Mouse (Mus musculus): ENCODE results near the gene Myl6. TPM values are rescaled to one million over a fixed set of nuclear protein-coding genes. Genes with fewer than 3 reads are reported as not detected.

Gene Myl6
- total RNA-seq, 2 experiments from 2014 or later = 179 to 253 TPM

Small RNAs within 50 kb of the gene (microRNA-seq; reads per million reads assigned to microRNA genes)
- 0.26 to 0.74 reads per million in 2 experiments for gene Mir6916 (ENCODE audit: borderline replicate concordance in 2 of 2)
- 0 reads per million in 2 experiments for gene Mir8105 (ENCODE audit: borderline replicate concordance in 2 of 2)

Other genes with a start within 250 kb of the Myl6 start
- gene Apon, start 240.0 kb downstream of the Myl6 start, total RNA-seq (2021) = not detected
- not detected for gene Apof, start 225.5 kb downstream of the Myl6 start, total RNA-seq (2021)
- 1 to 10 TPM; 4.6 to 4.7 TPM for gene Stat2, start 223.6 kb downstream of the Myl6 start, total RNA-seq (2021)
- not detected for gene Il23a, start 195.4 kb downstream of the Myl6 start, total RNA-seq (2021)
- 1 to 10 TPM; 5.1 to 5.4 TPM for gene Pan2, start 190.8 kb downstream of the Myl6 start, total RNA-seq (2021)
- 10 to 100 TPM; 45.5 to 47.9 TPM for gene Cnpy2, start 171.7 kb downstream of the Myl6 start, total RNA-seq (2021)
- 100 to 1,000 TPM; 589 to 611 TPM for gene Cs, start 156.4 kb downstream of the Myl6 start, total RNA-seq (2021)
- gene Coq10a, start 125.1 kb downstream of the Myl6 start, total RNA-seq (2021) = 100 to 1,000 TPM; 443 to 454 TPM
- 10 to 100 TPM; 61.5 to 70.1 TPM for gene Ankrd52, start 117.0 kb downstream of the Myl6 start, total RNA-seq (2021)
- not detected for gene Slc39a5, start 92.9 kb downstream of the Myl6 start, total RNA-seq (2021)
- 10 to 100 TPM; 44.7 to 47.9 TPM for gene Nabp2, start 82.7 kb downstream of the Myl6 start, total RNA-seq (2021)
- 10 to 100 TPM; 10.7 to 11.5 TPM for gene Rnf41, start 82.5 kb downstream of the Myl6 start, total RNA-seq (2021)
- gene Smarcc2, start 34.9 kb downstream of the Myl6 start, total RNA-seq (2021) = 10 to 100 TPM; 40.7 to 43.9 TPM
- 10 to 100 TPM; 20.3 to 38.5 TPM for gene Myl6b, start 4.5 kb upstream of the Myl6 start, total RNA-seq (2021)
- 10 to 100 TPM; 12.5 to 17.6 TPM for gene Esyt1, start 31.7 kb upstream of the Myl6 start, total RNA-seq (2021)
- 1 to 10 TPM; 4.9 to 5.1 TPM for gene Zc3h10, start 53.6 kb upstream of the Myl6 start, total RNA-seq (2021)
- gene Rpl41, start 55.2 kb upstream of the Myl6 start, total RNA-seq (2021) = 1,000 to 10,000 TPM in 1 of 2 experiments, 100 to 1,000 TPM in 1; 972 to 1,021 TPM
- gene Pa2g4, start 71.8 kb upstream of the Myl6 start, total RNA-seq (2021) = 10 to 100 TPM; 36.3 to 36.7 TPM
- gene Erbb3, start 95.5 kb upstream of the Myl6 start, total RNA-seq (2021) = 1 to 10 TPM; 3.3 to 4.3 TPM
- 100 to 1,000 TPM; 286 to 348 TPM for gene Rps26, start 132.6 kb upstream of the Myl6 start, total RNA-seq (2021)
- gene Ikzf4, start 151.8 kb upstream of the Myl6 start, total RNA-seq (2021) = 1 to 10 TPM in 1 of 2 experiments, under 1 TPM in 1; 0.35 to 1.6 TPM
- 10 to 100 TPM; 17.7 to 20.7 TPM for gene Suox, start 179.9 kb upstream of the Myl6 start, total RNA-seq (2021)
- gene Rab5b, start 202.1 kb upstream of the Myl6 start, total RNA-seq (2021) = 10 to 100 TPM; 78.9 to 80.0 TPM
- gene Pmel, start 210.1 kb upstream of the Myl6 start, total RNA-seq (2021) = under 1 TPM; 0.41 to 0.70 TPM
- gene Cdk2, start 210.9 kb upstream of the Myl6 start, total RNA-seq (2021) = 1 to 10 TPM; 3.8 to 5.3 TPM

Measured in gastrocnemius, postnatal 25 days (tissue).